Mouse (Mus musculus): ENCODE data around the gene Gm2956. TPM values are rescaled to one million over a fixed set of nuclear protein-coding genes. Genes with fewer than 3 reads are reported as not detected.
"Not testable (repeated sequence)": the region's sequence is repeated elsewhere in the genome, so short reads cannot be mapped to it uniquely, and the experiment has no call there.

Gm2956 gene
- not detected in 2 replicates for polyA plus RNA-seq (2014; fragmentation: Nextera tagmentation; extraction: Ambion mirVana)

DNA sequence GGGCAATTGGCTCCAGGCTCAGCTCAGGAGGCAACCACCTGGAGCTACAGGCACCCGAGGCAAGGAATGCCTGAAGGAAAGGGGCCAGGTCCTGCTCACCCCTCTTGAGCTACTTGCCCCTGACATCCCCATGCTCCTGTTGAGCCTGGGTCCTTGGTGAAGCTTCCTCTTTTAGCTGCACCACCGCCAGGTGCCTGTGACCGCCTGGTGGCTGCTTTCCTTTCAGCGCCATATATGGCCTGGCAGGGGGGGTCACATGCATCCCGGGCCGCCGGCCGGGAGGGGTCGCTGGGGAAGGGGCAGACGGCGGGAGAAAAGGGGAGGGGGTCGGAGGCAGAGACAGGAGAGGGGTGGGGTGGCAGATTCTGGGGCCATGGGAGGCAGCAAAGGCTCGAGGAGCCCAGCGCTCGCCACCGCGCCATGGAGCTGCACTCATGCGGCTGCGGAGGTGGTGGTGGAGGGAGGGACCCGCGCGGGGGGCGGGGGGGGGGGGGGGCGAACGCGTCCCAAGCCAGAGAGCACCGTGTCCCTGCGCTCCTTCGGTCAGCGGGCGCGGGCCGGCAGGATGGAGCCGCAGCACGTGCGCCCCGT, at the start of gene Gm2956:
TSS of gene Gm2956 (plus strand) at position 541 of the 591 bp plus-strand sequence.
- not testable (repeated sequence) for DNase-seq (ENCODE audit: low spot score); H3K4me1 ChIP-seq (ENCODE audit: control insufficient read depth, insufficient read depth, low read length); H3K27me3 ChIP-seq (ENCODE audit: control insufficient read depth, insufficient read depth, low read length); ATAC-seq (ENCODE audit: insufficient read depth, low FRiP score, low TSS enrichment); H3K27ac ChIP-seq (ENCODE audit: low read depth, low read length); H3K9me3 ChIP-seq (ENCODE audit: control insufficient read depth, low read length); H3K36me3 ChIP-seq (ENCODE audit: control insufficient read depth, insufficient read depth, low read length)
- Histone ChIP-seq H3K4me3 (ENCODE audit: low read depth, low read length) (peak within 1 kb of the TSS; percentile 29), H3K9ac (ENCODE audit: low read length) (peak within 1 kb of the TSS; percentile 10; the same call in 1 of the 2 replicates), H3K4me2 (ENCODE audit: low read depth) (peak within 1 kb of the TSS; percentile 41)
- 0% methylated on average over 3 of the region's 37 CpGs for WGBS

DNA sequence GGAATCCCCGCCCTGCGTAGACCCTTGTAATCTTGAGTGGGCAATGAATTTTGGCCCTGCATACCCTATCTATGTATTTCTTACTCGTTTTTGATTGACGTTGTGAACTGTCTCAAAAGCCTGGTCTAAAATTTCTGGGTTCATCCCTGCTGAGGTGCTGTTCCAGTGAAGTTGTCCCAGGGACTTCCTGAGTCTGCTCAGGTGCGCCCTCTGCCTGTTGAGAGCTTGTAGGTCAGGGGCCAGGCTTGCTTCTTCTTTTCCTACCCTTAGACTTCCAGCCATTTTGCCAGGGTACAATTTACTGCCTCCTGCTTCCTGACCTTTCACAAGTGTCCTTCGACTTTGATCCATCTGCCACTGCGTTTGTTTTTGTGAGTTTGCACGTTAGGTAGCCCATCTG, 979 bp downstream of the Gm2956 start:
- 0% methylated on average over 3 of the region's 8 CpGs for WGBS

DNA sequence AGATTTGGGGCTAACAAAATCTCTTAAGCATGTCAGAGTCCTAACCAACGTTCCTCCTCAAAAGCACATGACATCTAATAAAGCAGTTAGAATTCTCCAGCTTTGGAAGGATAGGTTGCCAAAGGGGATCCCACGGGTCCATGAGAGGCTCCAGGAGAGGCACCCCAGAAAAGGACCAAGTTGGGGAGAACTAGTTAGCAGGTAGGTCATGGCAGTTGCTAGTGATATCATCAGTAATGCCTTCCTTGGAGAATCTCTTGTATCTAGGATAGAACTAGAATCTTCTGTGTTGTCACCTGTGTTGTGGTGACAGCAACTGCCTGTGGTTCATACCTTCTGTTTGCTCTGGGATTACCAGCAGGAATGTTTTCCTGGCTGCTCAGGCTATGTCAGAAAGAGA, 62.4 kb downstream of the Gm2956 start, which contains the start of gene Gm10413:
TSS of gene Gm10413 (plus strand) at position 301 of the 400 bp plus-strand sequence.
- not testable (repeated sequence) for ATAC-seq (ENCODE audit: insufficient read depth, low FRiP score, low TSS enrichment)

More for the DNA sequence above, 979 bp downstream of the Gm2956 start:
- H3K4me3 ChIP-seq (ENCODE audit: low read depth, low read length); H3K9me3 ChIP-seq (ENCODE audit: control insufficient read depth, low read length); DNase-seq (ENCODE audit: low spot score); H3K27ac ChIP-seq (ENCODE audit: low read depth, low read length); H3K36me3 ChIP-seq (ENCODE audit: control insufficient read depth, insufficient read depth, low read length); ATAC-seq (ENCODE audit: insufficient read depth, low FRiP score, low TSS enrichment); H3K4me2 ChIP-seq (ENCODE audit: low read depth); H3K4me1 ChIP-seq (ENCODE audit: control insufficient read depth, insufficient read depth, low read length); H3K9ac ChIP-seq (ENCODE audit: low read length); H3K27me3 ChIP-seq (ENCODE audit: control insufficient read depth, insufficient read depth, low read length): not testable (repeated sequence)

More for the DNA sequence above, 62.4 kb downstream of the Gm2956 start, which contains the start of gene Gm10413:
- not testable (repeated sequence) for H3K27me3 ChIP-seq (ENCODE audit: control insufficient read depth, insufficient read depth, low read length); H3K9ac ChIP-seq (ENCODE audit: low read length); H3K4me2 ChIP-seq (ENCODE audit: low read depth); DNase-seq (ENCODE audit: low spot score); H3K27ac ChIP-seq (ENCODE audit: low read depth, low read length); H3K4me3 ChIP-seq (ENCODE audit: low read depth, low read length); H3K4me1 ChIP-seq (ENCODE audit: control insufficient read depth, insufficient read depth, low read length); H3K36me3 ChIP-seq (ENCODE audit: control insufficient read depth, insufficient read depth, low read length); H3K9me3 ChIP-seq (ENCODE audit: control insufficient read depth, low read length)
- WGBS, result no CpG with 5 or more reads among the region's 2 CpGs

Other genes starting within 250 kb of the Gm2956 start
- gene Gm10340, start 198.6 kb upstream of the Gm2956 start, polyA plus RNA-seq (2014; fragmentation: Nextera tagmentation; extraction: Ambion mirVana), result not detected in 2 replicates
- gene Gm5795, start 144.4 kb upstream of the Gm2956 start, polyA plus RNA-seq (2014; fragmentation: Nextera tagmentation; extraction: Ambion mirVana), result not detected in 2 replicates
- gene D830030K20Rik, start 124.1 kb upstream of the Gm2956 start, polyA plus RNA-seq (2014; fragmentation: Nextera tagmentation; extraction: Ambion mirVana), result 7.1 and 9.3 TPM in 2 replicates
- gene Gm10413, start 62.5 kb downstream of the Gm2956 start, polyA plus RNA-seq (2014; fragmentation: Nextera tagmentation; extraction: Ambion mirVana), result not detected in 2 replicates
- gene Gm10409, start 80.0 kb downstream of the Gm2956 start, polyA plus RNA-seq (2014; fragmentation: Nextera tagmentation; extraction: Ambion mirVana), result 1.8 and 2.3 TPM in 2 replicates
- 0.73 and 1.5 TPM in 2 replicates for gene Gm3005, start 95.5 kb downstream of the Gm2956 start, polyA plus RNA-seq (2014; fragmentation: Nextera tagmentation; extraction: Ambion mirVana)
- gene Gm10408, start 116.8 kb downstream of the Gm2956 start, polyA plus RNA-seq (2014; fragmentation: Nextera tagmentation; extraction: Ambion mirVana), result not detected in 2 replicates